Mouse (Mus musculus): ENCODE measurements around the gene Etv4. TPM values are rescaled to one million over a fixed set of nuclear protein-coding genes. Genes with fewer than 3 reads are reported as not detected.

Gene Etv4
- polyA plus RNA-seq, 1 experiment from 2014 or later, result 0.15 TPM

Other genes with a start within 250 kb of the Etv4 start
- 10.5 and 11.3 TPM in 2 replicates for gene Brca1, start 233.4 kb downstream of the Etv4 start, polyA plus RNA-seq (2015; fragmentation: Nextera tagmentation; extraction: Ambion mirVana)
- 46.9 and 52.5 TPM in 2 replicates for gene Nbr1, start 233.2 kb downstream of the Etv4 start, polyA plus RNA-seq (2015; fragmentation: Nextera tagmentation; extraction: Ambion mirVana)
- gene Tmem106a, start 203.1 kb downstream of the Etv4 start, polyA plus RNA-seq (2015; fragmentation: Nextera tagmentation; extraction: Ambion mirVana), result 7.4 and 8.0 TPM in 2 replicates
- gene Gm11634, start 186.1 kb downstream of the Etv4 start, polyA plus RNA-seq (2015; fragmentation: Nextera tagmentation; extraction: Ambion mirVana), result 0.15 TPM in 1 of 2 replicates, not detected in the other
- gene Rdm1, start 158.2 kb downstream of the Etv4 start, polyA plus RNA-seq (2015; fragmentation: Nextera tagmentation; extraction: Ambion mirVana), result 10.1 and 13.2 TPM in 2 replicates
- 0.99 and 1.3 TPM in 2 replicates for gene Arl4d, start 119.8 kb downstream of the Etv4 start, polyA plus RNA-seq (2015; fragmentation: Nextera tagmentation; extraction: Ambion mirVana)
- 16.3 and 16.9 TPM in 2 replicates for gene Dhx8, start 52.5 kb downstream of the Etv4 start, polyA plus RNA-seq (2015; fragmentation: Nextera tagmentation; extraction: Ambion mirVana)
- gene Meox1, start 109.0 kb upstream of the Etv4 start, polyA plus RNA-seq (2015; fragmentation: Nextera tagmentation; extraction: Ambion mirVana), result 0.47 and 0.49 TPM in 2 replicates
- not detected in 2 replicates for gene Sost, start 181.6 kb upstream of the Etv4 start, polyA plus RNA-seq (2015; fragmentation: Nextera tagmentation; extraction: Ambion mirVana)
- not detected in 2 replicates for gene Cfap97d1, start 198.9 kb upstream of the Etv4 start, polyA plus RNA-seq (2015; fragmentation: Nextera tagmentation; extraction: Ambion mirVana)
- gene Dusp3, start 201.6 kb upstream of the Etv4 start, polyA plus RNA-seq (2015; fragmentation: Nextera tagmentation; extraction: Ambion mirVana), result 8.1 and 8.9 TPM in 2 replicates
- 0.28 and 0.76 TPM in 2 replicates for gene Mpp3, start 243.1 kb upstream of the Etv4 start, polyA plus RNA-seq (2015; fragmentation: Nextera tagmentation; extraction: Ambion mirVana)